ENCODE assay signal across 8 mouse cellular contexts in genomic region chr2:38417970-38418369, GRCm38 (mm10).
DNase-seq lines count a peak whose midpoint lies in the region; ATAC-seq lines count a peak whose summit lies in the region.

No protein-coding gene starts in this region.

- no peaks in the 10 kb centered on the region for H3K27me3 ChIP-seq in forebrain, embryonic 11.5 days (ENCODE audit: control insufficient read depth, insufficient read depth, low read length)
- H3K27me3 ChIP-seq in forebrain, embryonic 12.5 days = no peaks in the 10 kb centered on the region

- WGBS in forebrain, embryonic 11.5 days = 22% methylated on average over 4 of the region's 4 CpGs
- 23% methylated on average over 4 of the region's 4 CpGs for WGBS in forebrain, embryonic 12.5 days

- H3K4me1 ChIP-seq in forebrain, embryonic 11.5 days (replicated peaks; ENCODE audit: control insufficient read depth, insufficient read depth, low read length) = peaks cover 3% of the 10 kb centered on the region; the same call in 1 of the 2 replicates
- peaks cover 7% of the 10 kb centered on the region for H3K4me1 ChIP-seq in forebrain, embryonic 12.5 days

- no peak overlapping the region for H3K4me3 ChIP-seq in forebrain, embryonic 11.5 days (ENCODE audit: low read depth, low read length)
- no peak overlapping the region for H3K4me3 ChIP-seq in forebrain, embryonic 12.5 days (replicated peaks)

- H3K9me3 ChIP-seq in forebrain, embryonic 11.5 days (ENCODE audit: control insufficient read depth, low read length) = no peaks in the 10 kb centered on the region
- H3K9me3 ChIP-seq in forebrain, embryonic 12.5 days = no peaks in the 10 kb centered on the region

- ATAC-seq in forebrain, embryonic 11.5 days (replicated peaks; ENCODE audit: low FRiP score) = no peak
- ATAC-seq in forebrain, embryonic 12.5 days (ENCODE audit: low FRiP score) = no peak
- no peak for ATAC-seq in inflammation-experienced regulatory T-cells, adult 6 months

- H3K27ac ChIP-seq in forebrain, embryonic 11.5 days (ENCODE audit: low read depth, low read length) = no peak overlapping the region
- H3K27ac ChIP-seq in forebrain, embryonic 12.5 days = no peak overlapping the region

- peak; percentile 77 for DNase-seq in forebrain, embryonic 11.5 days (ENCODE audit: low spot score)
- DNase-seq in urinary bladder, postnatal 25 days (ENCODE audit: low spot score) = peak; percentile 53
- no peak for DNase-seq in urinary bladder, postnatal 10 days (ENCODE audit: low spot score)
- peak; percentile 46 to 76 for DNase-seq in kidney, postnatal 36 days
- DNase-seq in retina, embryonic 14.5 days (ENCODE audit: low spot score) = peak; percentile 70
- no peak for DNase-seq in cerebellum, adult 11-12 months

- no peak overlapping the region for H3K4me2 ChIP-seq in forebrain, embryonic 11.5 days (ENCODE audit: low read depth, low read length, severe bottlenecking)
- no peak overlapping the region for H3K4me2 ChIP-seq in forebrain, embryonic 12.5 days

- H3K9ac ChIP-seq in forebrain, embryonic 11.5 days (ENCODE audit: low read length) = no peak overlapping the region
- no peak overlapping the region for H3K9ac ChIP-seq in forebrain, embryonic 12.5 days

- no peaks in the 10 kb centered on the region for H3K36me3 ChIP-seq in forebrain, embryonic 11.5 days (ENCODE audit: control insufficient read depth, insufficient read depth, low read length)
- no peaks in the 10 kb centered on the region for H3K36me3 ChIP-seq in forebrain, embryonic 12.5 days (replicated peaks)

Comparison
In these comparisons a context has a peak if more than half of its experiments do, and no peak if none do; other contexts are left out.
1. DNase-seq: peak in forebrain, embryonic 11.5 days (single experiment), urinary bladder, postnatal 25 days (single experiment), kidney, postnatal 36 days (2 of 2) and retina, embryonic 14.5 days (single experiment); none in urinary bladder, postnatal 10 days (single experiment) and cerebellum, adult 11-12 months (single experiment).